Mouse (Mus musculus): Measurements from ENCODE around the gene S100a1. TPM values are rescaled to one million over a fixed set of nuclear protein-coding genes. Genes with fewer than 3 reads are reported as not detected.
A peak's percentile ranks its signal among the peaks of the same experiment; 100 is the strongest.

Gene S100a1
- 4.7 and 6.9 TPM in 2 replicates for polyA plus RNA-seq (2015; fragmentation: Nextera tagmentation; extraction: Ambion mirVana)

- no peak for ATAC-seq
- Histone ChIP-seq H3K4me2 (replicated peaks) (peak within 1 kb of the TSS; percentile 60), H3K9ac (replicated peaks) (peak within 1 kb of the TSS; percentile 39), H3K27ac (no peak within 1 kb of the TSS), H3K36me3 (no peaks in the 10 kb centered on the region), H3K4me3 (replicated peaks) (peak within 1 kb of the TSS; percentile 34), H3K9me3 (no peaks in the 10 kb centered on the region), H3K27me3 (peaks cover 52% of the 10 kb centered on the region), H3K4me1 (replicated peaks) (peaks cover 16% of the 10 kb centered on the region)
- WGBS: 5% methylated on average over 25 of the region's 25 CpGs
Observed at GRCm38 (mm10) chr3:90513796-90514590, at the start of gene S100a1, which contains the start of gene S100a13. Gene S100a1, minus strand, starts transcription at chr3:90514392. Gene S100a13, plus strand, starts transcription at chr3:90514435.

DNA sequence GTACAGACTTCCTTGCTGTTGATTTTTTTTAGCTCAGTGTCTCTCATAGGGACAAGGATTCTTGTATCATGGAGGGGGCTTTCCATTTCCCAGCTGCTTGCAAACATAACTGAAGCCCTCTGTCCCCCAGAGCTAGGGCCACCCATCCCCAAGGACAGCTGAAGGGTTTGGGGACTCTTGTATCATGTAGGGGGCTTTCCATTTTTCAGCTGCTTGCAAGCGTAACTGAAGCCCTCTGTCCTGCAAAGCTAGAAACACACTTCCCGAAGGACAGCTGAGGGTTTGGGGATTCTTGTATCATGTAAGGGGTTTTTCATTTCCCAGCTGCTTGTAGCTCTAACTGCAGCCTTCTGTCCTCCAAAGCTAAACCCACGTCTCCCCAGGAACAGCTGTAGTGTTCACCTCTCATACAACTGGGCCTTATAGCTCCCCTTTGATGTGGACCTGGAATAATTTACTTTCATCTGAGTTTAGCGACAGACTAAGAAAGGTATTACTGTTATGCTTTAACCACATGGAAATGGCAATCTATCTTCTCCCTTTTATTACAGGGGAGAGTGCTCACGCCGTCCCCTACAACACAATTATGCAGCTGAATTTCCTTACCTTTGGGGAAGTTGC, 45.9 kb upstream of the S100a1 start, which contains the start of gene S100a3:
Gene S100a3, plus strand, starts transcription at position 571 of the 621 bp plus-strand sequence.
- WGBS: 89% methylated on average over 6 of the region's 6 CpGs
- no peaks in the 10 kb centered on the region for H3K9me3 ChIP-seq
- H3K4me3 ChIP-seq (replicated peaks): no peak within 1 kb of the TSS
- no peaks in the 10 kb centered on the region for H3K27me3 ChIP-seq
- no peak within 1 kb of the TSS for H3K27ac ChIP-seq
- H3K4me1 ChIP-seq (replicated peaks): peaks cover 4% of the 10 kb centered on the region; the same call in 1 of the 2 replicates
- no peak within 1 kb of the TSS for H3K9ac ChIP-seq (replicated peaks)
- no peaks in the 10 kb centered on the region for H3K36me3 ChIP-seq
- no peak within 1 kb of the TSS for H3K4me2 ChIP-seq (replicated peaks)
- no peak for ATAC-seq

DNA sequence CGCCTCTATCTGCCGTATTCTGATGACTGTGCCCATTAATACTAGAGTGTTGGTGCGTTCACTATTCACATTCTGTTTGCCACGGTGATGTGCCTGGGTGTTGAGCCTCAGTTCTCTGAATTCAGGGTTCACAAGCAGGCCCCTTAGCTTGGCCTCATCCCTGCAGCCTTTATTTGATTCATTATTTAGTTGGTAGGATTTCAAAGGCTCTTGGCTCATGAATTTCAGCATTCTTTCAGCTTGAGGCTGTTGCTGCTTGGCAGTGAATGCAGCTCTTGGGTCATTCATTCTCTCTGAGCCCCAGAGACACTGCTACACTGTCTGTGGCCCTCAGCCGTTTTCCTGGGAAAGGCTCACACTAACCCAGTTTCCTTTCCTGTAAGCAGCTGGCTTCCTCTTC, 41.8 kb upstream of the S100a1 start:
- ATAC-seq: peak; percentile 80
- Histone ChIP-seq H3K4me2 (replicated peaks) (no peak overlapping the region), H3K9ac (replicated peaks) (no peak overlapping the region), H3K27me3 (no peaks in the 10 kb centered on the region), H3K4me3 (replicated peaks) (no peak overlapping the region), H3K9me3 (no peaks in the 10 kb centered on the region), H3K4me1 (replicated peaks) (peaks cover 4% of the 10 kb centered on the region; the same call in 1 of the 2 replicates), H3K27ac (no peak overlapping the region), H3K36me3 (no peaks in the 10 kb centered on the region)
- WGBS: 29% methylated on average over 5 of the region's 5 CpGs

DNA sequence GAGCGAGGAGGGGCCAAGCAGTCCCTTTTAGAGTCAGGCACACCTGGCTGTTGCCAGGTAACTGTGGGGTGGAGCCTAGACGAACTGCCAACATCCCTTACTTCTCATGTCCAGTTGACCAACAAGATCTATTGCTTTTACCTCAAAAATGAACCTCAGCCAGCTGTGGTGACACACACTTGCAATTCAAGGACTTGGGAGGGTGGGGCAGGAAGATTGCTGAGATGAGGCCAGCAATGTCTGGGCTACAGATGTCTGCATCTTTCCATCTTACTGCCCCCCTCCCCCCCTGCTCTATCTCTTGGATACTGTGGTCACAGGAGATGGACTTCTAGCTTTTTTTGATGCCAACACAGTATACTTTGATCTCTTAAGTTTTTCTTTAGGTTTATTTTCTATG, 38.0 kb upstream of the S100a1 start:
- no peaks in the 10 kb centered on the region for H3K9me3 ChIP-seq
- no peak overlapping the region for H3K4me3 ChIP-seq (replicated peaks)
- H3K4me1 ChIP-seq (replicated peaks): peaks cover 4% of the 10 kb centered on the region; the same call in 1 of the 2 replicates
- WGBS: 86% methylated on average over 2 of the region's 2 CpGs
- H3K27ac ChIP-seq: no peak overlapping the region
- H3K36me3 ChIP-seq: no peaks in the 10 kb centered on the region
- no peak overlapping the region for H3K4me2 ChIP-seq (replicated peaks)
- H3K9ac ChIP-seq (replicated peaks): no peak overlapping the region
- ATAC-seq: no peak
- no peaks in the 10 kb centered on the region for H3K27me3 ChIP-seq

DNA sequence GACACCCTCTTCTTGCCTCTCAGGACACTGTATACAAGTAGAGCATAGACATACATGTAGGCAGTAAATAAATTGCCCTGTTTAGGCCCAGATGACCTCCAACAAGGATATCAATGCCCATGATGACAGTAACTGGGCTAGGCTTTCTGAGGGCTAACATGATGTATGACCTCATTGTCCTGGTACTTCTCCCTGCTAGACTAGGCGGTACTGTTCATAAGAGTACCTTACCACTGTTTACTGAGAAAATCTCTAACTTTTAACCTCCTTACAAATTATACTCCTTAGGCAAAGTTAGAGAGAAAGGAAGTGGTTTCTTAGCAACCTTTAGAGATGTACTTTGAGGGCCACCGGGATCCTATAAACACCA, 36.2 kb upstream of the S100a1 start:
- ATAC-seq: no peak
- Histone ChIP-seq H3K4me1 (replicated peaks) (no peaks in the 10 kb centered on the region), H3K27me3 (no peaks in the 10 kb centered on the region), H3K4me2 (replicated peaks) (no peak overlapping the region), H3K9ac (replicated peaks) (no peak overlapping the region), H3K27ac (no peak overlapping the region), H3K36me3 (no peaks in the 10 kb centered on the region), H3K4me3 (replicated peaks) (no peak overlapping the region), H3K9me3 (no peaks in the 10 kb centered on the region)
- 90% methylated on average over 2 of the region's 2 CpGs for WGBS

DNA sequence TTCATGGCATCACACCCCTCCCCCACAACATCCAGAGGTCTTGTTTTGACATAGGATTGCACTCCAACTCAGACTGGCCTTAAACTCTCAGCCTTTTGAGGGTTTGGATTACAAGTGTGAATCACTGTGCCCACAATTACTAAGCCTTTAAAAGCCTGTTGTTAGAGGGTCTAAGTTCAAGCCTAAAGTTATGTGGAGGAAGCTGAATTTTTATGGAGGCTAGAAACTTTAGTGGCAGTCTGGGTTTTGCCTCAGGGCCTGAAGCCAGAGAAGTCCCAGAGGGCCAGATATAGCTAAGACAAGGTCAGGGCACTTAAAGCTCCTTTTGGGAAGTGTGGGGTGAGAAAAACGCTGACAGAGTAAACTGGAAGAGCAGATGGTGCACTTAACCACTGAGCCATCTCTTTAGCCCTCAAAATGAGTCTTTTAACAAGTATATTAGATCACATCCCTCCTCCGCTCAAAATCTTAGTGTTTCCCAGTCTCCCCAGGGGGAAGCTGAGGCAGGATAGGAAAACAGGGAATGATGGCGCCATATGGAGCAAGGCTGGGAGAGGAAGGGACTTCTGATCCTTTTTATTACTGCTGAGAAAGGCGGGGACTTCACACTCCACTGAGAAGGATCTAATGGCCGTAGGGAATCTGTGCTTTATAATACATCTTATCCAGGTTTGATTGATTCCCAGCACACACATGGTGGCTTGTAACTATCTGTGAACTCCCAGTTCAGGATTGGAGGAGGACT, 35.7 kb upstream of the S100a1 start:
- Histone ChIP-seq H3K36me3 (no peaks in the 10 kb centered on the region), H3K4me1 (replicated peaks) (no peaks in the 10 kb centered on the region), H3K4me3 (replicated peaks) (no peak overlapping the region), H3K4me2 (replicated peaks) (no peak overlapping the region), H3K27me3 (no peaks in the 10 kb centered on the region), H3K9me3 (no peaks in the 10 kb centered on the region), H3K27ac (no peak overlapping the region), H3K9ac (replicated peaks) (no peak overlapping the region)
- ATAC-seq: no peak
- WGBS: 63% methylated on average over 5 of the region's 5 CpGs

DNA sequence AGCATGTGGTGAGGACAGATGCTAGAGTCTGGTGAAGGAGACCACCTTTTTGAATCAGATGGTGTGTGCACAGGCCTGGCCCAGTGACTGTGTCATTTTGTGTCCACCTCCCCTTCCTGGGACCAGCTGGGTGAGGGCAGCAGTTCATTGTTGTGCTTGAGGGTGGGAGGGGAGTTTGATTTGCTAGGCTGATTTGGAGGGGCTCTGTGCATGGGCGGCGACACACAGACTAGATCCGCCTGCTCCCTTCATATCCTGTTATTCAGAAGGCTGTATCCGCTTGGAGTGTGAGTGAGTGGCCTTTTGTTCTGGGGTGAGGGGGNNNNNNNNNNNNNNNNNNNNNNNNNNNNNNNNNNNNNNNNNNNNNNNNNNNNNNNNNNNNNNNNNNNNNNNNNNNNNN, 26.7 kb upstream of the S100a1 start:
- Histone ChIP-seq H3K36me3 (no peaks in the 10 kb centered on the region), H3K27me3 (no peaks in the 10 kb centered on the region), H3K4me2 (replicated peaks) (peak overlapping the region; percentile 20), H3K9ac (replicated peaks) (peak overlapping the region; percentile 11; the same call in 1 of the 2 replicates), H3K27ac (0 out of 2 replicates have a peak overlapping the region, but pooled peaks have one; percentile 39), H3K4me1 (replicated peaks) (peaks cover 13% of the 10 kb centered on the region), H3K9me3 (no peaks in the 10 kb centered on the region), H3K4me3 (replicated peaks) (no peak overlapping the region)
- 16% methylated on average over 4 of the region's 4 CpGs for WGBS
- peak; percentile 76 for ATAC-seq

DNA sequence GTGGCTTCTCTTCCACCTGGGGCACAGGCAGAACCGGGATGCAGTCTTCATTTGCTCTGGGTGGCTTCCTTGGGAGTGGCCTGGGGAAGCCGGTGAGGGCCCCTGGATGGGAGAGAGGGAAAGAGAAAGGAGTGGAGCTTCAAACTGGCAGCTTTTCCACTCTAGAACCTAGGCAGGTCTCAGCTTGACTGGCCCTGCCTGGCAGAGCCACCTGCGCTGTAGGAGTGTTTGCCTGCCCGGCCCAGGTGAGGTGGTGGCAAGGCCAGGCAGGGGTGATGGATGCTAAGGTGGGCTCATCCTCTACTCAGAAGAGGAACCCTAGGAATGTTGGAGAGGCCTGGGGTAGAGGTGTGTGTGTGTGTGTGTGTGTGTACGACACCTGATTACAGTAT, 23.7 kb upstream of the S100a1 start:
- no peak overlapping the region for H3K4me3 ChIP-seq (replicated peaks)
- H3K4me1 ChIP-seq (replicated peaks): peaks cover 13% of the 10 kb centered on the region
- no peak overlapping the region for H3K4me2 ChIP-seq (replicated peaks)
- H3K27me3 ChIP-seq: no peaks in the 10 kb centered on the region
- no peak overlapping the region for H3K9ac ChIP-seq (replicated peaks)
- H3K27ac ChIP-seq: no peak overlapping the region
- 92% methylated on average over 5 of the region's 5 CpGs for WGBS
- no peak for ATAC-seq
- H3K9me3 ChIP-seq: no peaks in the 10 kb centered on the region
- no peaks in the 10 kb centered on the region for H3K36me3 ChIP-seq

GRCm38 (mm10) chr3:90537141-90537904, 23.1 kb upstream of the S100a1 start, which contains the start of gene S100a16:
Gene S100a16, plus strand, starts transcription at chr3:90537254.
- Histone ChIP-seq H3K27me3 (no peaks in the 10 kb centered on the region), H3K4me1 (replicated peaks) (peaks cover 13% of the 10 kb centered on the region), H3K9me3 (no peaks in the 10 kb centered on the region), H3K4me3 (replicated peaks) (no peak within 1 kb of the TSS), H3K9ac (replicated peaks) (no peak within 1 kb of the TSS), H3K36me3 (no peaks in the 10 kb centered on the region), H3K4me2 (replicated peaks) (no peak within 1 kb of the TSS), H3K27ac (no peak within 1 kb of the TSS)
- WGBS: 46% methylated on average over 10 of the region's 10 CpGs
- no peak for ATAC-seq

DNA sequence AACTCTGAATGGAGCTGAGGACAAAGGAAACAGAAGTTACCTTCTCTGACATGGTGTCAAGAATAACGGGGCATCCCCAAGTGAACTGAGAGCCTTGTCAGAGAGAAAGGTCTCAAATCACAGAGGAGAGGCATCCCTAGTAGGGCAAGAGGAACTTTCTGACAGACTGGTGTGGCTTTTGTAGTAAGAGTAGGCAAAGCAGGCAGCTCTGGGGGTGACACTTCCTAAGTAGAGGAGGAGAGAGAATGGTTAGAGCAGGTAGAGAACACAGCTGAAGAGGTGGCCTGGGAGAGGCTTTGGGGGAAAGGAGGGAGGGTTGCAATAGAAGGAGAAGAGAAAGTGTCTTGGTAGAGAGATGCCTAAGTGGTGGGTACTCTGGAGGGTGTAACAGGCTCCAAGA, 21.3 kb upstream of the S100a1 start:
- no peak overlapping the region for H3K27ac ChIP-seq
- no peaks in the 10 kb centered on the region for H3K27me3 ChIP-seq
- no peaks in the 10 kb centered on the region for H3K4me1 ChIP-seq (replicated peaks)
- H3K9me3 ChIP-seq: no peaks in the 10 kb centered on the region
- no peak overlapping the region for H3K4me2 ChIP-seq (replicated peaks)
- no peak for ATAC-seq
- H3K36me3 ChIP-seq: no peaks in the 10 kb centered on the region
- WGBS: 77% methylated on average over 1 of the region's 1 CpGs
- no peak overlapping the region for H3K4me3 ChIP-seq (replicated peaks)
- no peak overlapping the region for H3K9ac ChIP-seq (replicated peaks)

- no peaks in the 10 kb centered on the region for H3K4me1 ChIP-seq (replicated peaks)
- no peak overlapping the region for H3K4me2 ChIP-seq (replicated peaks)
- ATAC-seq: no peak
- H3K9ac ChIP-seq (replicated peaks): no peak overlapping the region
- H3K36me3 ChIP-seq: no peaks in the 10 kb centered on the region
- no peaks in the 10 kb centered on the region for H3K27me3 ChIP-seq
- WGBS: 71% methylated on average over 5 of the region's 5 CpGs
- H3K4me3 ChIP-seq (replicated peaks): no peak overlapping the region
- no peaks in the 10 kb centered on the region for H3K9me3 ChIP-seq
- H3K27ac ChIP-seq: no peak overlapping the region
Observed at GRCm38 (mm10) chr3:90531713-90532112, 17.5 kb upstream of the S100a1 start.
